Mouse (Mus musculus) heart, embryonic 11.5 days (tissue): ENCODE measurements at regions not wholly inside any gene's neighbourhood (a gene's known extent, or its start where the extent isn't known, plus 50 kb on each side); places are given as distances from the start of the nearest gene placed in this dataset.

Source experiments
- ATAC-seq: fragments of 200-750 bp; cut with Nextera tagmentation; replicated peaks from 2 replicates; pipeline ENCODE4 v1.8.0; 2017; ENCODE audit warnings: moderate library complexity; ENCODE audit not compliant: insufficient number of reproducible peaks, low FRiP score, low TSS enrichment
- H3K27ac ChIP-seq: fragments of 300-500 bp; sonication (generic); 2 replicates; pipeline ENCODE4 v1.5.1; 2014; ENCODE audit warnings: mild to moderate bottlenecking, low read depth, low read length
- H3K27me3 ChIP-seq: fragments of 300-500 bp; sonication (generic); 2 replicates; pipeline ENCODE4 v1.6.1; 2014; ENCODE audit warnings: mild to moderate bottlenecking, low read length, mixed read lengths; ENCODE audit not compliant: control insufficient read depth, insufficient read depth
- H3K36me3 ChIP-seq: fragments of 300-500 bp; sonication (generic); 2 replicates; pipeline ENCODE4 v1.6.1; 2014; ENCODE audit warnings: mild to moderate bottlenecking, low read length, moderate library complexity, mixed read lengths; ENCODE audit not compliant: control insufficient read depth, insufficient read depth
- H3K4me1 ChIP-seq: fragments of 300-500 bp; sonication (generic); 2 replicates; pipeline ENCODE4 v1.6.1; 2014; ENCODE audit warnings: low read length; ENCODE audit not compliant: control insufficient read depth, insufficient read depth
- H3K4me2 ChIP-seq: fragments of 300-500 bp; sonication (generic); 2 replicates; pipeline ENCODE4 v1.6.1; 2014; ENCODE audit warnings: mild to moderate bottlenecking, moderate library complexity
- H3K4me3 ChIP-seq: fragments of 300-500 bp; sonication (generic); 2 replicates; pipeline ENCODE4 v1.5.1; 2014; ENCODE audit warnings: low read depth, low read length
- H3K9ac ChIP-seq: fragments of 300-500 bp; sonication (generic); 2 replicates; pipeline ENCODE4 v1.6.1; 2014; ENCODE audit warnings: mild to moderate bottlenecking, low read depth, low read length, moderate library complexity
- H3K9me3 ChIP-seq: fragments of 300-500 bp; sonication (generic); replicated peaks from 2 replicates; pipeline ENCODE4 v1.6.1; 2016; ENCODE audit warnings: low read length; ENCODE audit not compliant: control insufficient read depth
- WGBS: fragments of 180-500 bp; shearing (Covaris S2); extraction: QIAGEN DNeasy Blood & Tissue Kit; methylation state at CpG from one replicate; pipeline ENCODE4 v1.1.7; 2014; ENCODE audit not compliant: insufficient replicate concordance; 5-methylcytosine and 5-hydroxymethylcytosine counted together

GRCm38 (mm10) chr10:98701285-98701684, 212.9 kb upstream of the Atp2b1 start:
- H3K36me3 ChIP-seq, result no peaks in the 10 kb centered on the region
- H3K4me1 ChIP-seq, result peaks cover 5% of the 10 kb centered on the region; the same call in 1 of the 2 replicates
- no peaks in the 10 kb centered on the region for H3K27me3 ChIP-seq
- no peak for ATAC-seq
- no peaks in the 10 kb centered on the region for H3K9me3 ChIP-seq
- no peak overlapping the region for H3K9ac ChIP-seq
- H3K4me3 ChIP-seq, result no peak overlapping the region
- H3K4me2 ChIP-seq, result no peak overlapping the region
- 35% methylated on average over 3 of the region's 3 CpGs for WGBS
- no peak overlapping the region for H3K27ac ChIP-seq

- Histone ChIP-seq H3K4me2 (no peak overlapping the region), H3K9me3 (no peaks in the 10 kb centered on the region), H3K36me3 (no peaks in the 10 kb centered on the region), H3K4me1 (peaks cover 5% of the 10 kb centered on the region; the same call in 1 of the 2 replicates), H3K4me3 (no peak overlapping the region), H3K27me3 (no peaks in the 10 kb centered on the region), H3K9ac (no peak overlapping the region), H3K27ac (no peak overlapping the region)
- ATAC-seq, result no peak
- WGBS, result 82% methylated on average over 5 of the region's 5 CpGs
These were observed 211.6 kb upstream of the Atp2b1 start for GRCm38 (mm10) chr10:98702470-98703215.

- no peak overlapping the region for H3K9ac ChIP-seq
- no peak overlapping the region for H3K4me3 ChIP-seq
- peaks cover 5% of the 10 kb centered on the region; the same call in 1 of the 2 replicates for H3K4me1 ChIP-seq
- H3K4me2 ChIP-seq, result no peak overlapping the region
- H3K27ac ChIP-seq, result no peak overlapping the region
- 85% methylated on average over 2 of the region's 2 CpGs for WGBS
- H3K27me3 ChIP-seq, result no peaks in the 10 kb centered on the region
- no peak for ATAC-seq
- no peaks in the 10 kb centered on the region for H3K36me3 ChIP-seq
- H3K9me3 ChIP-seq, result no peaks in the 10 kb centered on the region
These were observed 210.4 kb upstream of the Atp2b1 start for GRCm38 (mm10) chr10:98703642-98704293.

- 79% methylated on average over 6 of the region's 6 CpGs for WGBS
These were observed 209.6 kb upstream of the Atp2b1 start for GRCm38 (mm10) chr10:98704559-98704958.

GRCm38 (mm10) chr10:98717856-98718255, 196.3 kb upstream of the Atp2b1 start:
- Histone ChIP-seq H3K4me1 (peaks cover 7% of the 10 kb centered on the region; the same call in 1 of the 2 replicates), H3K4me3 (no peak overlapping the region), H3K27ac (no peak overlapping the region), H3K9ac (no peak overlapping the region), H3K4me2 (no peak overlapping the region), H3K27me3 (no peaks in the 10 kb centered on the region), H3K36me3 (no peaks in the 10 kb centered on the region), H3K9me3 (no peaks in the 10 kb centered on the region)
- WGBS, result 90% methylated on average over 4 of the region's 4 CpGs
- no peak for ATAC-seq

More at GRCm38 (mm10) chr10:98704559-98704958, 209.6 kb upstream of the Atp2b1 start:
- Histone ChIP-seq H3K4me1 (peaks cover 5% of the 10 kb centered on the region; the same call in 1 of the 2 replicates), H3K9ac (no peak overlapping the region), H3K27ac (no peak overlapping the region), H3K4me2 (no peak overlapping the region), H3K27me3 (no peaks in the 10 kb centered on the region), H3K4me3 (no peak overlapping the region), H3K36me3 (no peaks in the 10 kb centered on the region), H3K9me3 (no peaks in the 10 kb centered on the region)
- ATAC-seq, result no peak

- no peak for ATAC-seq
- no peak overlapping the region for H3K9ac ChIP-seq
- no peak overlapping the region for H3K4me3 ChIP-seq
- no peaks in the 10 kb centered on the region for H3K27me3 ChIP-seq
- H3K9me3 ChIP-seq, result no peaks in the 10 kb centered on the region
- H3K4me2 ChIP-seq, result no peak overlapping the region
- 67% methylated on average over 4 of the region's 4 CpGs for WGBS
- H3K36me3 ChIP-seq, result no peaks in the 10 kb centered on the region
- no peak overlapping the region for H3K27ac ChIP-seq
- H3K4me1 ChIP-seq, result peaks cover 7% of the 10 kb centered on the region; the same call in 1 of the 2 replicates
These were observed 195.5 kb upstream of the Atp2b1 start for GRCm38 (mm10) chr10:98718706-98719105.

GRCm38 (mm10) chr10:98720256-98721005, 193.8 kb upstream of the Atp2b1 start:
- H3K36me3 ChIP-seq, result no peaks in the 10 kb centered on the region
- no peak overlapping the region for H3K9ac ChIP-seq
- WGBS, result 30% methylated on average over 6 of the region's 6 CpGs
- H3K4me3 ChIP-seq, result no peak overlapping the region
- H3K4me1 ChIP-seq, result peaks cover 7% of the 10 kb centered on the region; the same call in 1 of the 2 replicates
- H3K27ac ChIP-seq, result no peak overlapping the region
- no peaks in the 10 kb centered on the region for H3K9me3 ChIP-seq
- H3K4me2 ChIP-seq, result no peak overlapping the region
- H3K27me3 ChIP-seq, result no peaks in the 10 kb centered on the region
- ATAC-seq, result no peak

GRCm38 (mm10) chr10:98725110-98725509, 189.1 kb upstream of the Atp2b1 start:
- Histone ChIP-seq H3K4me3 (no peak overlapping the region), H3K4me2 (no peak overlapping the region), H3K9ac (no peak overlapping the region), H3K9me3 (no peaks in the 10 kb centered on the region), H3K27ac (no peak overlapping the region), H3K27me3 (no peaks in the 10 kb centered on the region), H3K36me3 (no peaks in the 10 kb centered on the region), H3K4me1 (peaks cover 5% of the 10 kb centered on the region; the same call in 1 of the 2 replicates)
- 80% methylated on average over 5 of the region's 5 CpGs for WGBS
- no peak for ATAC-seq
